Mouse (Mus musculus): ENCODE results near the gene Clec12a.

- TF ChIP-seq POLR2A (IDR thresholded peaks at IDR 0.05; ENCODE audit: borderline replicate concordance, extremely low read depth, insufficient read depth, insufficient read length, poor library complexity, severe bottlenecking) (no peak), CTCF (IDR thresholded peaks at IDR 0.05; ENCODE audit: borderline replicate concordance, extremely low read depth, insufficient read depth, insufficient read length) (no peak)
Observed at GRCm38 (mm10) chr6:129349524-129350352, 7.2 kb downstream of the Clec12a start.

Measured in brain, embryonic 14.5 days (tissue).